Mouse (Mus musculus) lung, embryonic 15.5 days (tissue): ENCODE measurements at regions not wholly inside any gene's neighbourhood (a gene's known extent, or its start where the extent isn't known, plus 50 kb on each side); places are given as distances from the start of the nearest gene placed in this dataset.

Source experiments
- ATAC-seq: fragments of 200-750 bp; cut with Nextera tagmentation; 2 replicates; pipeline ENCODE4 v1.8.0; 2017; ENCODE audit warnings: moderate number of reproducible peaks, borderline replicate concordance; ENCODE audit not compliant: low FRiP score, low TSS enrichment; ENCODE audit errors: extremely low read depth
- H3K27ac ChIP-seq: fragments of 300-500 bp; sonication (generic); 2 replicates; pipeline ENCODE4 v1.5.1; 2015; ENCODE audit warnings: moderate library complexity, mild to moderate bottlenecking, inconsistent platforms
- H3K27me3 ChIP-seq: fragments of 300-500 bp; sonication (generic); 2 replicates; pipeline ENCODE4 v1.6.1; 2015; ENCODE audit warnings: inconsistent platforms
- H3K36me3 ChIP-seq: fragments of 300-500 bp; sonication (generic); 2 replicates; pipeline ENCODE4 v1.6.1; 2015; ENCODE audit warnings: inconsistent platforms
- H3K4me1 ChIP-seq: fragments of 300-500 bp; sonication (generic); 2 replicates; pipeline ENCODE4 v1.6.1; 2015; ENCODE audit warnings: inconsistent platforms
- H3K4me2 ChIP-seq: fragments of 300-500 bp; sonication (generic); 2 replicates; pipeline ENCODE4 v1.6.1; 2015; ENCODE audit warnings: inconsistent platforms, mild to moderate bottlenecking, moderate library complexity
- H3K4me3 ChIP-seq: fragments of 300-500 bp; sonication (generic); 2 replicates; pipeline ENCODE4 v1.5.1; 2015; ENCODE audit warnings: mild to moderate bottlenecking, inconsistent platforms
- H3K9ac ChIP-seq: fragments of 300-500 bp; sonication (generic); 2 replicates; pipeline ENCODE4 v1.6.1; 2015; ENCODE audit warnings: inconsistent platforms
- H3K9me3 ChIP-seq: fragments of 300-500 bp; sonication (generic); 2 replicates; pipeline ENCODE4 v1.6.1; 2016; ENCODE audit warnings: inconsistent platforms
- WGBS: fragments of 180-500 bp; shearing (Covaris S2); methylation state at CpG from one replicate; pipeline ENCODE4 v1.1.7; 2015; 5-methylcytosine and 5-hydroxymethylcytosine counted together

GRCm38 (mm10) chr15:21988676-21989075, 560.1 kb upstream of the Cdh18 start:
- 40% methylated on average over 4 of the region's 4 CpGs for WGBS
- Histone ChIP-seq H3K27ac (no peak overlapping the region), H3K9me3 (no peaks in the 10 kb centered on the region), H3K4me2 (no peak overlapping the region), H3K9ac (no peak overlapping the region), H3K4me1 (no peaks in the 10 kb centered on the region), H3K4me3 (no peak overlapping the region), H3K36me3 (no peaks in the 10 kb centered on the region), H3K27me3 (no peaks in the 10 kb centered on the region)
- no peak for ATAC-seq

- Histone ChIP-seq H3K36me3 (no peaks in the 10 kb centered on the region), H3K4me1 (no peaks in the 10 kb centered on the region), H3K9ac (no peak overlapping the region), H3K4me2 (no peak overlapping the region), H3K27me3 (no peaks in the 10 kb centered on the region), H3K27ac (no peak overlapping the region), H3K9me3 (no peaks in the 10 kb centered on the region), H3K4me3 (no peak overlapping the region)
- ATAC-seq = no peak
- 93% methylated on average over 2 of the region's 2 CpGs for WGBS
Observed at GRCm38 (mm10) chr15:21993309-21993708, 555.5 kb upstream of the Cdh18 start.

GRCm38 (mm10) chr15:21995121-21995826, 553.5 kb upstream of the Cdh18 start:
- no peaks in the 10 kb centered on the region for H3K27me3 ChIP-seq
- H3K4me1 ChIP-seq = no peaks in the 10 kb centered on the region
- H3K9ac ChIP-seq = no peak overlapping the region
- H3K4me3 ChIP-seq = no peak overlapping the region
- H3K4me2 ChIP-seq = no peak overlapping the region
- H3K27ac ChIP-seq = no peak overlapping the region
- H3K9me3 ChIP-seq = no peaks in the 10 kb centered on the region
- no peaks in the 10 kb centered on the region for H3K36me3 ChIP-seq
- ATAC-seq = no peak
- WGBS = 64% methylated on average over 3 of the region's 3 CpGs

GRCm38 (mm10) chr15:22019977-22020376, 528.8 kb upstream of the Cdh18 start:
- no peak overlapping the region for H3K4me3 ChIP-seq
- 75% methylated on average over 2 of the region's 2 CpGs for WGBS
- H3K27me3 ChIP-seq = no peaks in the 10 kb centered on the region
- H3K4me1 ChIP-seq = no peaks in the 10 kb centered on the region
- H3K36me3 ChIP-seq = no peaks in the 10 kb centered on the region
- H3K9ac ChIP-seq = no peak overlapping the region
- ATAC-seq = no peak
- H3K9me3 ChIP-seq = no peaks in the 10 kb centered on the region
- no peak overlapping the region for H3K27ac ChIP-seq
- no peak overlapping the region for H3K4me2 ChIP-seq

GRCm38 (mm10) chr15:22030215-22030614, 518.6 kb upstream of the Cdh18 start:
- Histone ChIP-seq H3K4me2 (no peak overlapping the region), H3K4me1 (no peaks in the 10 kb centered on the region), H3K27ac (no peak overlapping the region), H3K36me3 (no peaks in the 10 kb centered on the region), H3K4me3 (no peak overlapping the region), H3K27me3 (no peaks in the 10 kb centered on the region), H3K9me3 (no peaks in the 10 kb centered on the region), H3K9ac (no peak overlapping the region)
- 69% methylated on average over 3 of the region's 3 CpGs for WGBS
- ATAC-seq = no peak

GRCm38 (mm10) chr15:22046423-22046822, 502.4 kb upstream of the Cdh18 start:
- no peak for ATAC-seq
- Histone ChIP-seq H3K9me3 (no peaks in the 10 kb centered on the region), H3K4me1 (no peaks in the 10 kb centered on the region), H3K4me3 (no peak overlapping the region), H3K4me2 (no peak overlapping the region), H3K27me3 (no peaks in the 10 kb centered on the region), H3K9ac (no peak overlapping the region), H3K27ac (no peak overlapping the region), H3K36me3 (no peaks in the 10 kb centered on the region)

- Histone ChIP-seq H3K27ac (no peak overlapping the region), H3K27me3 (no peaks in the 10 kb centered on the region), H3K9me3 (no peaks in the 10 kb centered on the region), H3K4me1 (no peaks in the 10 kb centered on the region), H3K9ac (no peak overlapping the region), H3K36me3 (no peaks in the 10 kb centered on the region), H3K4me2 (no peak overlapping the region), H3K4me3 (no peak overlapping the region)
- ATAC-seq = no peak
- WGBS = 62% methylated on average over 4 of the region's 4 CpGs
Observed at GRCm38 (mm10) chr15:22046877-22047478, 501.8 kb upstream of the Cdh18 start.

GRCm38 (mm10) chr15:22086856-22087255, 462.0 kb upstream of the Cdh18 start:
- Histone ChIP-seq H3K27ac (no peak overlapping the region), H3K27me3 (no peaks in the 10 kb centered on the region), H3K9ac (no peak overlapping the region), H3K36me3 (no peaks in the 10 kb centered on the region), H3K4me1 (no peaks in the 10 kb centered on the region), H3K4me3 (no peak overlapping the region), H3K4me2 (no peak overlapping the region), H3K9me3 (no peaks in the 10 kb centered on the region)
- WGBS = 63% methylated on average over 3 of the region's 3 CpGs
- ATAC-seq = no peak

GRCm38 (mm10) chr15:22121746-22122145, 427.1 kb upstream of the Cdh18 start:
- ATAC-seq = peak; percentile 64; the same call in 1 of the 2 replicates
- Histone ChIP-seq H3K27me3 (no peaks in the 10 kb centered on the region), H3K36me3 (no peaks in the 10 kb centered on the region), H3K4me3 (no peak overlapping the region), H3K4me1 (no peaks in the 10 kb centered on the region), H3K27ac (no peak overlapping the region), H3K4me2 (no peak overlapping the region), H3K9ac (no peak overlapping the region), H3K9me3 (no peaks in the 10 kb centered on the region)
- 52% methylated on average over 1 of the region's 1 CpGs for WGBS

- Histone ChIP-seq H3K27ac (no peak overlapping the region), H3K4me1 (no peaks in the 10 kb centered on the region), H3K4me2 (no peak overlapping the region), H3K9ac (no peak overlapping the region), H3K36me3 (no peaks in the 10 kb centered on the region), H3K27me3 (no peaks in the 10 kb centered on the region), H3K4me3 (no peak overlapping the region), H3K9me3 (no peaks in the 10 kb centered on the region)
- 63% methylated on average over 4 of the region's 4 CpGs for WGBS
- ATAC-seq = no peak
Observed at GRCm38 (mm10) chr15:22151894-22152494, 396.8 kb upstream of the Cdh18 start.

- Histone ChIP-seq H3K4me1 (no peaks in the 10 kb centered on the region), H3K36me3 (no peaks in the 10 kb centered on the region), H3K27me3 (no peaks in the 10 kb centered on the region), H3K4me3 (no peak overlapping the region), H3K27ac (no peak overlapping the region), H3K9ac (no peak overlapping the region), H3K4me2 (no peak overlapping the region), H3K9me3 (no peaks in the 10 kb centered on the region)
- no peak for ATAC-seq
- WGBS = 36% methylated on average over 1 of the region's 1 CpGs
Observed at GRCm38 (mm10) chr15:22152678-22153077, 396.1 kb upstream of the Cdh18 start.

- H3K4me3 ChIP-seq = no peak overlapping the region
- 73% methylated on average over 5 of the region's 5 CpGs for WGBS
- H3K27ac ChIP-seq = no peak overlapping the region
- H3K36me3 ChIP-seq = no peaks in the 10 kb centered on the region
- H3K9ac ChIP-seq = no peak overlapping the region
- ATAC-seq = no peak
- no peaks in the 10 kb centered on the region for H3K27me3 ChIP-seq
- H3K4me1 ChIP-seq = no peaks in the 10 kb centered on the region
- H3K9me3 ChIP-seq = no peaks in the 10 kb centered on the region
- no peak overlapping the region for H3K4me2 ChIP-seq
Observed at GRCm38 (mm10) chr15:22170302-22170701, 378.5 kb upstream of the Cdh18 start.
